Mouse (Mus musculus) fibroblast of lung, adult 2 months (primary cell): Measurements from ENCODE around the gene Vmn1r120.
"Not testable (repeated sequence)": the region's sequence is repeated elsewhere in the genome, so short reads cannot be mapped to it uniquely, and the experiment has no call there.

Source experiments
- DNase-seq: peaks from one replicate; pipeline ENCODE4 v3.0.0-alpha.2; 2011; ENCODE audit warnings: low read depth

The Vmn1r120 gene

DNA sequence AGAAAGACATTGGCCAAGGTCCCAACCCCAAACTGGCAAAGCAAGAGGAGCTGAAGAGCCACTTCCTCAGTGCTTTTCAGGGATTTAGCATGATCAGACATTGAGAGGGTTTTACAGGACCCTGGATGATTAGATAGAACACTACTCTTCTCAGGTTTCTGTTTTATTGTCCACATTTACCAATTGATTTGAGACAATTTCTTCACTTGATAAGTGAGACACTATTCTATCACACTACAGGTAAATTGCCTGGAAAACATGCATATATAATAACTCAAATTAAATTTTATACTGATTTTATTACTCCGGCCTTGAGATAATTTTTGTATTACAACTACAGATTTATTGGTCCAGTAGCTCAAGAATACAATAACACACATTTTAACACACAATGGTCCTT, at the start of gene Vmn1r120:
Gene Vmn1r120, minus strand, starts transcription at position 101 of the 400 bp plus-strand sequence.
- DNase-seq = not testable (repeated sequence)

DNA sequence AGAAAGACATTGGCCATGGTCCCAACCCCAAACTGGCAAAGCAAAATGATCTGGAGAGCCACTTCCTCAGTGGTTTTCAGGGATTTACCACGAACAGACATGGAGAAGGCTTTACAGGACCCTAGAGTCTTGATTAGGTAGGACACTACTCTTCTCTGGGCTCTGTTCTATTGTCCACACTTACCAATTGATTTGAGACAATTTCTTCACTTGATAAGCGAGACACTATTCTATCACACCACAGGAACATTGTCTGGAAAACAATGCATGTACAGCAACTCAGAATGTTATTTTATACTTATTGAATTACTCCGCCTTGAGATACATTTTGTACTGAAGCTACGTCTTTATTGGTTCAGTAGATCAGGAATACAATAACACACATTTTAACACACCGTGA, 44.8 kb upstream of the Vmn1r120 start, which contains the start of gene Vmn1r121:
Gene Vmn1r121, minus strand, starts transcription at position 101 of the 400 bp plus-strand sequence.
- DNase-seq = not testable (repeated sequence)

GRCm38 (mm10) chr7:21012355-21012754, 41.2 kb downstream of the Vmn1r120 start, which contains the start of gene Vmn1r119:
Gene Vmn1r119 (minus strand): TSS chr7:21012455.
- DNase-seq = not testable (repeated sequence)
